Mouse (Mus musculus) G1E (cell line): Measurements from ENCODE around the gene Fam83e. TPM values are rescaled to one million over a fixed set of nuclear protein-coding genes. Genes with fewer than 3 reads are reported as not detected.
A peak's percentile ranks its signal among the peaks of the same experiment; 100 is the strongest.

Source experiments
- ATAC-seq: 2 replicates; pipeline ENCODE4 v1.8.0; 2016; ENCODE audit warnings: mild to moderate bottlenecking; ENCODE audit not compliant: insufficient number of reproducible peaks, poor library complexity, low FRiP score, severe bottlenecking; ENCODE audit errors: extremely low read depth
- DNase-seq: peaks from one replicate; pipeline ENCODE4 v3.0.0; 2012; ENCODE audit warnings: low spot score
- H3K27me3 ChIP-seq: 2 replicates; pipeline ENCODE4 v1.6.1; 2012; ENCODE audit warnings: mild to moderate bottlenecking, low read length, inconsistent platforms; ENCODE audit not compliant: insufficient read depth
- H3K36me3 ChIP-seq: replicated peaks from 2 replicates; pipeline ENCODE3; 2012; ENCODE audit warnings: mild to moderate bottlenecking, inconsistent platforms
- H3K4me1 ChIP-seq: 2 replicates; pipeline ENCODE4 v1.6.1; 2012; ENCODE audit warnings: low read depth, low read length, inconsistent platforms, mixed read lengths; ENCODE audit not compliant: insufficient read depth
- H3K4me3 ChIP-seq: 2 replicates; pipeline ENCODE4 v1.5.1; 2012; ENCODE audit warnings: low read depth, mild to moderate bottlenecking, inconsistent platforms, low read length, moderate library complexity, mixed read lengths
- H3K9me3 ChIP-seq: replicated peaks from 2 replicates; pipeline ENCODE4 v1.6.1; 2012; ENCODE audit warnings: inconsistent platforms
- CTCF ChIP-seq: IDR thresholded peaks from 2 replicates; pipeline ENCODE4 v1.5.1; 2012; ENCODE audit warnings: low read depth, low read length, inconsistent platforms, mixed read lengths
- GATA1 ChIP-seq: IDR thresholded peaks from 2 replicates; pipeline ENCODE4 v1.6.1; 2012; ENCODE audit warnings: borderline replicate concordance, low read length, inconsistent platforms, mixed read lengths
- GATA2 ChIP-seq: IDR thresholded peaks from 2 replicates; pipeline ENCODE4 v1.6.1; 2012; ENCODE audit warnings: low read depth, low read length, inconsistent platforms, borderline replicate concordance
- POLR2AphosphoS5 ChIP-seq: IDR thresholded peaks from 2 replicates; pipeline ENCODE4 v1.6.1; 2012; ENCODE audit warnings: low read depth, low read length, inconsistent platforms; ENCODE audit not compliant: insufficient replicate concordance
- TAL1 ChIP-seq: conservative IDR thresholded peaks from 2 replicates; pipeline ENCODE4 v1.6.1; 2012; ENCODE audit warnings: low read depth, low read length, inconsistent platforms, mixed read lengths
- polyA plus RNA-seq: library from polyadenylated mRNA; stranded (reverse); fragments of >175 nt; gene quantifications from 2 replicates; pipeline ENCODE4 v1.2.3, GENCODE M21; 2012
- total RNA-seq, 2 experiments: library from RNA; stranded (forward) in 1 of 2; stranded (reverse) in 1 of 2; fragments of 200-1000 nt in 1 of 2; fragments of >200 nt in 1 of 2; fragmentation: Nextera tagmentation in 1 of 2; gene quantifications; 2 replicates each; pipeline ENCODE4 v1.2.3; 2014 to 2017

Fam83e gene
- total and polyA plus RNA-seq, 3 experiments = 0.38 to 1.2 (median 0.49) TPM

DNA sequence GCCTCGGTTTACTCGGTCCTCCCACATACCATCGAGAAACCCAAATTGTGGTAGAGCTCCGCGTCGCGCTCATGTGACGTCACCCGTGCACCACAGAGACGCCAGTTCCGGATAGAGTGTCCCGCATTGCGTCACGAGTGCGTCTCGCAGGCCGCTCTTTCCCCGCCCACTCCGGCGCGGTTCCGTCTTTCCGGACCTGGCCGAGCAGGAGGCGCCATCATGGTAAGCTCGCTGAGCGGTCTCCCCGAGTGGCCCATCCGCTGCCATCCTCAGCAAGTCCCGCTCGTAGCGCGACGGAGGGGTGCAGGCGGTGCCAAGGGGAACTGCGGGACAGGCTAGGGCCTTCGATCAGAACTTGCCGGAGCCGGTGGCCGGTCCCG lies 3.1 kb upstream of the Fam83e start, which contains the start of gene Sphk2:
Sphk2 (minus strand) TSS at position 85 of the 380 bp plus-strand sequence.
- H3K27me3 ChIP-seq = no peaks in the 10 kb centered on the region
- H3K36me3 ChIP-seq = peaks cover 76% of the 10 kb centered on the region

DNA sequence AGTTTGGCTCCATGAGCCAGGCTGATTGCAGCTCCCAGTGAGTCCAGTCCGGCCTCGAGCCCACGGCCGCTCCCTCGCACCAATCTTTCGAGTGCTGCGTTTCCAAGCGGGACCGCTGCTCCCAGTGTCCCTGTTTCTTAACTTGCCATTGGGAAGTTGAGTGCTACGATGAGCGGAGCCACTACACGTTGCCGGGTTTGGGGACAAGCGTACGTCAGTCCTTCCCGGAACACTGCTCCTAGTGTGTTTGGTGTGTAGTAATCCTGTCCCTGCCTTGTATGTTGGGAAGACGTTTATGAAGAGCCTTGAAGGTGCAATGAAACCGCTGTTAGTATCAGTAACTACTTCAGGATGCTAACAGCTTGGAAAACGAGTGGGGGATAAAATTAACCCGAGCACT lies 2.7 kb upstream of the Fam83e start:
- Histone ChIP-seq H3K4me3 (peak overlapping the region; percentile 77), H3K36me3 (peaks cover 76% of the 10 kb centered on the region), H3K4me1 (peaks cover 77% of the 10 kb centered on the region), H3K9me3 (no peaks in the 10 kb centered on the region), H3K27me3 (no peaks in the 10 kb centered on the region)
- DNase-seq (no peak), ATAC-seq (no peak)
- no peak for TF ChIP-seq CTCF
- TF ChIP-seq TAL1 = no peak

More for the DNA sequence above, 3.1 kb upstream of the Fam83e start, which contains the start of gene Sphk2:
- peak; percentile 74 for DNase-seq
- H3K4me3 ChIP-seq = peak within 1 kb of the TSS; percentile 77
- no peaks in the 10 kb centered on the region for H3K9me3 ChIP-seq
- peak; percentile 62 for ATAC-seq
- peaks cover 77% of the 10 kb centered on the region for H3K4me1 ChIP-seq
- TF ChIP-seq POLR2AphosphoS5 = peak; percentile 77
- TF ChIP-seq TAL1 = no peak

DNA sequence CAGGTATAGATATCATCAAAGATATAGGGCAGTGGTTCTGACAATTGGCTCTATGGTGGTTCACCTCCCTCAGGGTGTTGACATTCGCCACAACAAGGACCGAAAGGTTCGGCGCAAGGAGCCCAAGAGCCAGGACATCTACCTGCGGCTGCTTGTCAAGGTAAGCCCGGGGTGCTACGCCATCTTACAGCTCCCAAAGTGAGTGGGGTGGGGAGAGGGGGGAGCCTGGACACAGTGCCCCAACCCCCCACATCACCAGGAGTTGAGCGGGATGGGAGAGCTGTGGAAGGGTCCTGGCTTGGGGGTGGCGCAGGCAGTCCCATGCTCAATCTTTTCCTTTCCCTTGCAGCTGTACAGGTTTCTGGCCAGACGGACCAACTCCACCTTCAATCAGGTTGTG lies 1.8 kb upstream of the Fam83e start:
- peak overlapping the region; percentile 77 for H3K4me3 ChIP-seq
- H3K9me3 ChIP-seq = no peaks in the 10 kb centered on the region
- DNase-seq (no peak), ATAC-seq (no peak)
- no peaks in the 10 kb centered on the region for H3K27me3 ChIP-seq
- no peak for TF ChIP-seq TAL1
- TF ChIP-seq POLR2AphosphoS5 = 0 out of 2 replicates have a peak, but pooled peaks have one; percentile 39
- TF ChIP-seq GATA2 = no peak
- H3K36me3 ChIP-seq = peaks cover 76% of the 10 kb centered on the region
- H3K4me1 ChIP-seq = peaks cover 76% of the 10 kb centered on the region

DNA sequence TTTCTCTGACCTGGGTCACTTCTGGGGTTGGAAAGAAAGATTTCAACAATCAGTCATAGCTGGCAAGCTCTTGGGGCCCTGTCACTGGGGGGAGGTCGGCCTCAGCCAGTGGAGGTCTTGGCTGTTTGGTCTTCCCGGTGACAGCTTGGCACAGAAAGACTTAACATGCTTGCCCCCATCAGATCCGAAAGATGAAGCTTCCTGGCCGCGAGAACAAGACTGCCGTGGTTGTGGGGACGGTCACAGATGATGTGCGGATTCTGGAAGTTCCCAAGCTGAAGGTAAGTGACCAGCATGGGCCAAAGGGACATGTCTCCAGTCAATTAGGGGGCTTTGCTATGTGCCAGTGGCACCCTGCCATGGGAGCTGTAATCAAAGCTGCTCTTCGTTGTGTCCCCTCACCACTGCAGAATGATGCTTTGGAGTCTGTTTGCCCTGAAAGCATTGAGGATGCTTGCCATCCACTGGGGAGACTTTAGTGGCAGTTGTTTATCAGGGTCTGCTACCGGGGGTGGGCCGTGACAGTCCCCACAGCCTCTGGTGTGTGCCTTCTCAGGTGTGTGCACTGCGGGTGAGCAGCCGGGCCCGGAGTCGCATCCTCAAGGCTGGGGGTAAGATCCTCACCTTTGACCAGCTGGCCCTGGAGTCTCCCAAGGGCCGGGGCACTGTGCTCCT lies 1.1 kb upstream of the Fam83e start:
- no peaks in the 10 kb centered on the region for H3K27me3 ChIP-seq
- no peak for DNase-seq
- TF ChIP-seq POLR2AphosphoS5 (no peak), TAL1 (no peak), GATA2 (no peak), GATA1 (no peak), CTCF (no peak)
- H3K4me1 ChIP-seq = peaks cover 74% of the 10 kb centered on the region
- H3K4me3 ChIP-seq = peak overlapping the region; percentile 77
- H3K36me3 ChIP-seq = peaks cover 79% of the 10 kb centered on the region
- H3K9me3 ChIP-seq = no peaks in the 10 kb centered on the region
- no peak for ATAC-seq

DNA sequence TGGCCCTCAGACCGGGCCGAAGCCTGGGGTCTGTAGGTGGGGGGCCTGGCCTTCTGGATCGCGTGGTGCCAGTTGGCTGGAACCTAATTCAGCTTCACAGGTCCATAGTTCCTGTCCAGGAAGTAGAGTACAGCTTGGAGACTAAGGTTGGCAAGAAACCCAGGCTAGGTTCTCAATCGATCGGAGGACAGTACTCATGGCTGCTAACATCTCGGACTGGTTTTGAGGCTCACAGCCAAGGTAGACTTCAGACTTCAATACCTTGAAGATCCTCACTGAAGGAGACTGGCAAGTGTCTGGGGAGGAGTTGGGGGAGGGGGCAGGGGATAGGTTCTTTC lies 191 bp downstream of the Fam83e start:
- TF ChIP-seq GATA1 = no peak
- no peak for TF ChIP-seq CTCF
- TF ChIP-seq TAL1 = no peak
- TF ChIP-seq POLR2AphosphoS5 = no peak
- no peak for TF ChIP-seq GATA2
- peaks cover 84% of the 10 kb centered on the region for H3K36me3 ChIP-seq
- peak overlapping the region; percentile 77; the same call in 1 of the 2 replicates for H3K4me3 ChIP-seq
- no peaks in the 10 kb centered on the region for H3K9me3 ChIP-seq
- ATAC-seq (no peak), DNase-seq (no peak)
- peaks cover 74% of the 10 kb centered on the region for H3K4me1 ChIP-seq
- H3K27me3 ChIP-seq = no peaks in the 10 kb centered on the region

DNA sequence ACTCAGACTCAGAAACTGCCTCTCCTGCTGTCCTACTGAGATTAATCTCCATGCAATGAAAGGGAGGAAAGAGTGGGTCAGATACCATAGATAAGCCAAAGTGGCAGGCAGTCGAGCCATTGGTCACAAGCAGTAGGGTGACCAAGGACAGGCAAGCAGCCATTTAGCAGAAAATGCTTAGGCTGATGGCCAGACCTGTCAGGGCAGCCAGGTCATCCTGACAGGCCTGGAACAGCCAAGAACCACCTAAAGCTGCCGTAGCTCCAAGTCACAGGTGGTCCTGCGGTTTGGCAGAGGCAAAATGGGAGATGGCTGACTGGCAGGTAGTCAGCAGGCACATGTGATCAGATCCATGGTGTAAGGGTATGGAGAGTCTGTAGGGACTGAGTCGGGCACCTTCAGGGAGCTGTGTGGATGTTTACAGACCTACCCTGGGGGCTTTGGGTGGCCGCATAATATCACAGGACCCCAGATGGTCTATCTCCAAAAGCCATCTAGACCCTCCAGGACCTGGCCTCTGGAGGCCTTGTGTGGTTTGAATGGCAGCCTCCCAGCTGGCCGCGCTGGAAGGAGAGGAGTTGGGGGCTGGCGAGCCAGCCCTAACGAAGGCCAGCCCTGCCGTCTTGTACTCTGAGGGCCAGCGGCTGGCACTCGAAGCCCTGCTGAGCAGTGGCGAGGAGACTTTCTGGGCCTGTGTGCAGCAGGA lies 783 bp downstream of the Fam83e start:
- TF ChIP-seq GATA1 = no peak
- no peak for TF ChIP-seq CTCF
- TF ChIP-seq POLR2AphosphoS5 = no peak
- TF ChIP-seq GATA2 = no peak
- no peak for TF ChIP-seq TAL1
- ATAC-seq (no peak), DNase-seq (no peak)
- peak overlapping the region; percentile 45; the same call in 1 of the 2 replicates for H3K4me3 ChIP-seq
- peaks cover 74% of the 10 kb centered on the region for H3K4me1 ChIP-seq
- peaks cover 85% of the 10 kb centered on the region for H3K36me3 ChIP-seq
- no peaks in the 10 kb centered on the region for H3K27me3 ChIP-seq
- no peaks in the 10 kb centered on the region for H3K9me3 ChIP-seq
